16 mouse cellular contexts compared by ENCODE assay signal in genomic region chr12:11345963-11346362, GRCm38 (mm10).
A peak's percentile ranks its signal among the peaks of the same experiment; 100 is the strongest.
DNase-seq lines count a peak whose midpoint lies in the region; TF ChIP-seq lines count a peak whose summit lies in the region.
"Had no signal": no experiment of that assay in that cellular context is flagged by ENCODE, and none has a peak within 500 bp of the region (broad histone marks: within the 10 kb centered on the region; RNA-seq: fewer than 3 reads in every experiment).

No protein-coding gene starts in this region.

- H3K9ac ChIP-seq in CH12.LX (ENCODE audit: insufficient read depth, low read depth), result no peak overlapping the region
- H3K9ac ChIP-seq: forebrain, embryonic 12.5 days; hindbrain, embryonic 14.5 days; intestine, embryonic 15.5 days had no signal

- no peak overlapping the region for H3K4me3 ChIP-seq in CH12.LX (replicated peaks in 1 of 3; ENCODE audit: low read depth in 2 of 3, low read length in 2 of 3, poor library complexity in 1 of 3)
- H3K4me3 ChIP-seq: forebrain, embryonic 12.5 days; hindbrain, embryonic 10.5 days; intestine, embryonic 15.5 days had no signal

- H3K4me2 ChIP-seq in CH12.LX (ENCODE audit: insufficient read depth, low read depth, poor library complexity, severe bottlenecking), result peak overlapping the region; percentile 63; the same call in 1 of the 2 replicates
- H3K4me2 ChIP-seq: forebrain, embryonic 12.5 days; hindbrain, embryonic 14.5 days; intestine, embryonic 15.5 days had no signal

- H3K9me3 ChIP-seq in CH12.LX (replicated peaks; ENCODE audit: low read length), result no peaks in the 10 kb centered on the region
- H3K9me3 ChIP-seq: forebrain, embryonic 12.5 days; hindbrain, embryonic 10.5 days; intestine, embryonic 15.5 days had no signal

- H3K36me3 ChIP-seq in CH12.LX (replicated peaks in 1 of 2; ENCODE audit: control insufficient read depth in 1 of 2, insufficient read depth in 1 of 2, low read length in 1 of 2), result no peaks in the 10 kb centered on the region
- H3K36me3 ChIP-seq: forebrain, embryonic 12.5 days; hindbrain, embryonic 10.5 days; intestine, embryonic 15.5 days had no signal

- dilution Hi-C loops in CH12.LX (cut with MboI; ENCODE audit: extremely low pct_ligation_motif_present, extremely low pct_unique_long_range_greater_than_20kb, low sequenced_read_pairs), result no loop called here

- no peak for TF ChIP-seq CTCF in CH12.LX (conservative IDR thresholded peaks at IDR 0.05 in 1 of 2, IDR thresholded peaks at IDR 0.05 in 1 of 2; ENCODE audit: low read depth in 2 of 2, low read length in 2 of 2)

- TF ChIP-seq POLR2A in CH12.LX (IDR thresholded peaks at IDR 0.05; ENCODE audit: low read depth, low read length), result no peak

- no peak for TF ChIP-seq RAD21 in CH12.LX (IDR thresholded peaks at IDR 0.05; ENCODE audit: low read depth, low read length)

- H3K27me3 ChIP-seq in CH12.LX (replicated peaks), result no peaks in the 10 kb centered on the region
- H3K27me3 ChIP-seq: forebrain, embryonic 12.5 days; intestine, embryonic 15.5 days had no signal

- H3K27ac ChIP-seq in CH12.LX (ENCODE audit: insufficient read depth, low read depth), result no peak overlapping the region
- H3K27ac ChIP-seq: forebrain, embryonic 12.5 days; hindbrain, embryonic 10.5 days; hindbrain, embryonic 14.5 days; intestine, embryonic 15.5 days had no signal

- H3K4me1 ChIP-seq in CH12.LX (ENCODE audit: control insufficient read depth in 1 of 2, insufficient read depth in 2 of 2), result peaks cover 6 to 21% of the 10 kb centered on the region in 2 experiments
- H3K4me1 ChIP-seq: intestine, embryonic 15.5 days had no signal

- in situ Hi-C loops in CH12.LX (cut with MboI; ENCODE audit: low pct_ligation_motif_present, low pct_unique_long_range_greater_than_20kb, low sequenced_read_pairs), result loop anchor here (25.0 kb wide), 1 partner anchor 759 kb away; no protein-coding TSS in a partner anchor

- H3K79me2 ChIP-seq in CH12.LX (replicated peaks; ENCODE audit: control insufficient read depth, extremely low read depth, insufficient read depth, poor library complexity, severe bottlenecking), result no peaks in the 10 kb centered on the region

- peak; percentile 58 for DNase-seq in gastrocnemius, adult 18-20 months (ENCODE audit: low spot score)
- DNase-seq in gastrocnemius, postnatal 10 days, result no peak
- DNase-seq in heart, adult 18-20 months, result peak; percentile 22 to 50
- DNase-seq in heart, postnatal 10 days, result no peak
- peak; percentile 33 for DNase-seq in CH12.LX (ENCODE audit: extremely low read depth)
- peak; percentile 66 for DNase-seq in skeletal muscle tissue, adult 2 months (ENCODE audit: low read depth, low spot score)
- no peak for DNase-seq in left cerebral cortex, postnatal 14 days (ENCODE audit: low spot score in 2 of 2)
- DNase-seq: adrenal gland, postnatal 14 days; cerebellum, adult 11-12 months; cerebellum, adult 9-11 months; cerebellum, postnatal 36 days; kidney, adult 18-20 months had no signal

- intact Hi-C loops in heart, postnatal 10 days (cut with DNase I), result no loop called here
- intact Hi-C loops in left cerebral cortex, postnatal 14 days (cut with DNase I), result loop anchor here (10.0 kb wide), 1 partner anchor 799 kb away; no protein-coding TSS in a partner anchor

- TF ChIP-seq EP300 in CH12.LX (IDR thresholded peaks at IDR 0.05; ENCODE audit: low read length), result 0 out of 2 replicates have a peak, but pooled peaks have one; percentile 31

TF ChIP-seq in CH12.LX, 34 proteins besides CTCF, POLR2A, EP300 and RAD21:
- TF ChIP-seq KAT2A (IDR thresholded peaks at IDR 0.05; ENCODE audit: insufficient replicate concordance, low read length), result 0 out of 2 replicates have a peak, but pooled peaks have one; percentile 13
- TF ChIP-seq MYC (IDR thresholded peaks at IDR 0.05; ENCODE audit: low read depth, low read length), result no peak
- no peak for TF ChIP-seq NRF1 (IDR thresholded peaks at IDR 0.05; ENCODE audit: low read depth, low read length)
- TF ChIP-seq ZNF384 (IDR thresholded peaks at IDR 0.05; ENCODE audit: low read depth, low read length), result peak; percentile 67
- no peak for TF ChIP-seq JUND (conservative IDR thresholded peaks at IDR 0.05; ENCODE audit: low read depth, low read length)
- TF ChIP-seq GABPA (IDR thresholded peaks at IDR 0.05; ENCODE audit: insufficient replicate concordance, low read depth, low read length), result no peak
- no peak for TF ChIP-seq HCFC1 (IDR thresholded peaks at IDR 0.05; ENCODE audit: low read depth, low read length)
- no peak for TF ChIP-seq UBTF (IDR thresholded peaks at IDR 0.05; ENCODE audit: low read depth, low read length)
- TF ChIP-seq CHD1 (IDR thresholded peaks at IDR 0.05; ENCODE audit: low read depth, low read length), result no peak
- 0 out of 2 replicates have a peak, but pooled peaks have one; percentile 15 for TF ChIP-seq BHLHE40 (IDR thresholded peaks at IDR 0.05; ENCODE audit: low read depth, low read length)
- TF ChIP-seq MAZ (IDR thresholded peaks at IDR 0.05; ENCODE audit: low read depth, low read length), result no peak
- TF ChIP-seq CHD2 (IDR thresholded peaks at IDR 0.05; ENCODE audit: low read length), result no peak
- no peak for TF ChIP-seq IRF4 (IDR thresholded peaks at IDR 0.05; ENCODE audit: low read depth, low read length)
- TF ChIP-seq ZMIZ1 (IDR thresholded peaks at IDR 0.05; ENCODE audit: low read depth, low read length), result no peak

Comparison
In these comparisons a context has a peak if more than half of its experiments do, and no peak if none do; other contexts are left out.
1. DNase-seq: peak in gastrocnemius, adult 18-20 months (single experiment), heart, adult 18-20 months (2 of 2), CH12.LX (single experiment) and skeletal muscle tissue, adult 2 months (single experiment); none in gastrocnemius, postnatal 10 days (single experiment), heart, postnatal 10 days (0 of 2) and left cerebral cortex, postnatal 14 days (0 of 2).